Mouse (Mus musculus): ENCODE data around the gene Mosmo.

Gene Mosmo

GRCm38 (mm10) chr7:120771389-120771788 lies 94.0 kb downstream of the Mosmo start:
- no peak for DNase-seq (ENCODE audit: low read depth, low spot score)

GRCm38 (mm10) chr7:120778012-120778411 lies 100.6 kb downstream of the Mosmo start:
- no peak for DNase-seq (ENCODE audit: low read depth, low spot score)

Data from ZHBTc4 (cell line).